Mouse (Mus musculus) bone marrow, adult 2 months (tissue): ENCODE data around the gene Tmem273. TPM values are rescaled to one million over a fixed set of nuclear protein-coding genes. Genes with fewer than 3 reads are reported as not detected.

Experiments used
- H3K27ac ChIP-seq: fragments of 200-500 bp; 2 replicates; pipeline ENCODE4 v1.5.1; 2012; ENCODE audit warnings: low read depth, mild to moderate bottlenecking, control low read depth, inconsistent platforms, low read length; ENCODE audit not compliant: control insufficient read depth, poor library complexity, insufficient read depth
- H3K4me1 ChIP-seq: fragments of 200-500 bp; 2 replicates; pipeline ENCODE4 v1.6.1; 2011; ENCODE audit warnings: low read length; ENCODE audit not compliant: control insufficient read depth, insufficient read depth
- H3K4me3 ChIP-seq: fragments of 200-500 bp; replicated peaks from 2 replicates; pipeline ENCODE3; 2011; ENCODE audit warnings: mild to moderate bottlenecking, low read depth, low read length, control low read depth; ENCODE audit not compliant: control insufficient read depth
- CTCF ChIP-seq: fragments of 200-500 bp; IDR thresholded peaks from 2 replicates; pipeline ENCODE4 v1.5.1; 2011; ENCODE audit warnings: low read length, control low read depth; ENCODE audit not compliant: control insufficient read depth, insufficient read depth
- POLR2A ChIP-seq: fragments of 200-500 bp; IDR thresholded peaks from 2 replicates; pipeline ENCODE4 v1.6.1; 2011; ENCODE audit warnings: low read depth, mild to moderate bottlenecking, control low read depth, low read length, borderline replicate concordance; ENCODE audit not compliant: control insufficient read depth
- WGBS: fragments of 180-500 bp; shearing (Covaris S2); methylation state at CpG from one replicate; pipeline ENCODE4 v1.1.7; 2018; 5-methylcytosine and 5-hydroxymethylcytosine counted together
- polyA plus RNA-seq: library from polyadenylated mRNA; stranded (reverse); fragments of >200 nt; gene quantifications from 2 replicates; pipeline ENCODE4 v1.2.4, GENCODE M21; 2011; ENCODE audit warnings: low replicate concordance; ENCODE audit not compliant: missing spikeins, insufficient read depth, insufficient read length

Gene Tmem273
- polyA plus RNA-seq, 1 experiment, result 23.8 TPM

- Histone ChIP-seq H3K4me3 (no peak overlapping the region), H3K27ac (no peak overlapping the region), H3K4me1 (no peaks in the 10 kb centered on the region)
- WGBS, result 62% methylated on average over 7 of the region's 7 CpGs
- TF ChIP-seq POLR2A, result no peak
- TF ChIP-seq CTCF, result no peak
Observed at GRCm38 (mm10) chr14:32817258-32817657, 31.5 kb downstream of the Tmem273 start.

GRCm38 (mm10) chr14:32819297-32819696, 33.5 kb downstream of the Tmem273 start:
- Histone ChIP-seq H3K4me3 (no peak overlapping the region), H3K27ac (no peak overlapping the region), H3K4me1 (peaks cover 3% of the 10 kb centered on the region; the same call in 1 of the 2 replicates)
- 85% methylated on average over 1 of the region's 1 CpGs for WGBS
- TF ChIP-seq POLR2A, result no peak
- TF ChIP-seq CTCF, result no peak

GRCm38 (mm10) chr14:32822812-32823211, 37.0 kb downstream of the Tmem273 start:
- H3K27ac ChIP-seq, result no peak overlapping the region
- TF ChIP-seq CTCF, result no peak
- TF ChIP-seq POLR2A, result no peak
- peaks cover 4% of the 10 kb centered on the region for H3K4me1 ChIP-seq
- H3K4me3 ChIP-seq, result no peak overlapping the region
- 49% methylated on average over 4 of the region's 4 CpGs for WGBS

GRCm38 (mm10) chr14:32823861-32824260, 38.1 kb downstream of the Tmem273 start:
- WGBS, result 19% methylated on average over 3 of the region's 3 CpGs
- TF ChIP-seq POLR2A (no peak), CTCF (no peak)
- Histone ChIP-seq H3K4me3 (no peak overlapping the region), H3K27ac (no peak overlapping the region), H3K4me1 (peaks cover 4% of the 10 kb centered on the region)

GRCm38 (mm10) chr14:32824267-32825150, 38.7 kb downstream of the Tmem273 start:
- Histone ChIP-seq H3K4me3 (no peak overlapping the region), H3K27ac (no peak overlapping the region), H3K4me1 (peaks cover 4% of the 10 kb centered on the region)
- WGBS, result 69% methylated on average over 14 of the region's 14 CpGs
- TF ChIP-seq CTCF (no peak), POLR2A (no peak)

GRCm38 (mm10) chr14:32825426-32826032, 39.8 kb downstream of the Tmem273 start:
- 35% methylated on average over 11 of the region's 11 CpGs for WGBS
- TF ChIP-seq CTCF, result no peak
- no peak for TF ChIP-seq POLR2A
- no peak overlapping the region for H3K27ac ChIP-seq
- no peak overlapping the region for H3K4me3 ChIP-seq
- peaks cover 4% of the 10 kb centered on the region for H3K4me1 ChIP-seq

GRCm38 (mm10) chr14:32827165-32827564, 41.4 kb downstream of the Tmem273 start:
- no peak for TF ChIP-seq CTCF
- no peak for TF ChIP-seq POLR2A
- Histone ChIP-seq H3K27ac (no peak overlapping the region), H3K4me3 (no peak overlapping the region), H3K4me1 (peaks cover 4% of the 10 kb centered on the region)
- 67% methylated on average over 4 of the region's 4 CpGs for WGBS

GRCm38 (mm10) chr14:32827994-32828650, 42.4 kb downstream of the Tmem273 start:
- WGBS, result 38% methylated on average over 6 of the region's 6 CpGs
- H3K27ac ChIP-seq, result no peak overlapping the region
- TF ChIP-seq POLR2A, result no peak
- no peak for TF ChIP-seq CTCF
- H3K4me3 ChIP-seq, result no peak overlapping the region
- peaks cover 4% of the 10 kb centered on the region for H3K4me1 ChIP-seq
